Mouse (Mus musculus): ENCODE data around the gene Sfxn1. TPM values are rescaled to one million over a fixed set of nuclear protein-coding genes. Genes with fewer than 3 reads are reported as not detected.

Gene Sfxn1
- 10 to 100 TPM; 45.1 to 47.3 TPM for total RNA-seq (2021)
- long read RNA-seq, transcript Sfxn1-201 (11 exons, 2,783 nt): major isoform, 74 of 114 reads
- long read RNA-seq, partial matches to known transcripts: 9 of 114 reads
- long read RNA-seq, other reads (novel, unspliced or antisense): 31 of 114 reads

GRCm38 (mm10) chr13:54071606-54072331, at the start of gene Sfxn1:
Sfxn1 (plus strand) TSS chr13:54071869.
- DNase-seq (ENCODE audit: low spot score in 2 of 2): peak; percentile 74 to 82

- peak; percentile 17 to 60 for DNase-seq (ENCODE audit: low spot score in 2 of 2)
Observed at GRCm38 (mm10) chr13:54023311-54023710, 48.4 kb upstream of the Sfxn1 start.

DNA sequence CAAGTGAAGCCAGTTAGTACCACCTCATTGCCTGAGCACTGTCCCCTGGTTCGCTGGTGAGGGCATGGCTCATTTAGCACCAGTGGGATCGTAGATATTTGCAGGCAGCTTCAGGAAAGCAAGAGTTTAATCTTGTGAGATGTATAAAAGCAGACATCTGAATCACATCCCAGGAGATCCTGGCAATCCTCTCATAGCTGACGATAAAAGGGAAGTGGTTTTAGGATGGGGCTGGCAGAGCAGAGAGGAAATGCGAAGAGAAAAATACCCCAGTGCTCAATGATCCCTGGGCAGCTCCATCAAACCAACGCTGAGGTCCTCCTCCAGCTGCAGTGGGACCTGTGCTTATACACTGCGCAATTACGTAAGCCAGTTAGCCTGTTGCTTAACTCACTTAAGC, 44.6 kb upstream of the Sfxn1 start:
- DNase-seq (ENCODE audit: low spot score in 2 of 2): no peak

GRCm38 (mm10) chr13:54033653-54034052, 38.0 kb upstream of the Sfxn1 start:
- no peak for DNase-seq (ENCODE audit: low spot score in 2 of 2)

- no peak for DNase-seq (ENCODE audit: low spot score in 2 of 2)
Observed at GRCm38 (mm10) chr13:54035541-54035940, 36.1 kb upstream of the Sfxn1 start.

DNA sequence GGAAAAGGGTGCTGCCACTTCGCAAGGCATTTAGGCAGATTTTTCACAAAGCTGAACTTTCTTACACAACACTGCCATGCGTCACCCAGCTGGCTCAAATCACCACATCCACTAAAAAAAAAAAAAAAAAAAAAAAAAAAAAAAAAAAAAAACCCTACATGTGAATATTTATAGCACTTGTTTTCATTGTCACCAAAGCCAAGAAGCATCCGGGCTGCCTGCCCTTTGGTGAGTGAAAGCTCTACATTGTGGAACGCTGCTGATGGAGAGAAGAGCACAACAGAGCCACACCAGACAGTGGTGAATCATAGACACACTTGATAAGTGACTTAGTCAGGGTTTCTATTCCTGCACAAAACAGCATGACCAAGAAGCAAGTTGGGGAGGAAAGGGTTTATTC, 33.7 kb upstream of the Sfxn1 start:
- peak; percentile 11 to 50 for DNase-seq (ENCODE audit: low spot score in 2 of 2)

DNA sequence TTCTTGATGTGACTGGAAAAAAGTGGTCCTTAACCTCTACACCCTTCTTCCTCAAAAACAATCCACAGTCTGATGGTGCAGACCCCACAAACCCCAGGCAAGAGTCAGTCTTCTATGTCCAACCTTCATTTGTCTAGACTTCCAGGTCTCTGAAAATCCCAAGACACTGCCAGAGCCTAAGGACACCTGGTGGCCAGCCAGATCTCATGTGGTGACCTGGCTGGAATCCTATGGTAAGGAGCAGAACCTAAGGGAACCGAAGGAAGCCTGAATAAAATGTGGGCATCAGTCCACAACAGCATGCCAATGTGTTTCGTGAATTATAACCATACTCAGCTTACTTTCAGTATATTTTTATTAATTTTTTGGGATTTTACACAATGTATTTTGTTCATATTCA, 31.4 kb upstream of the Sfxn1 start:
- DNase-seq (ENCODE audit: low spot score in 2 of 2): no peak

DNA sequence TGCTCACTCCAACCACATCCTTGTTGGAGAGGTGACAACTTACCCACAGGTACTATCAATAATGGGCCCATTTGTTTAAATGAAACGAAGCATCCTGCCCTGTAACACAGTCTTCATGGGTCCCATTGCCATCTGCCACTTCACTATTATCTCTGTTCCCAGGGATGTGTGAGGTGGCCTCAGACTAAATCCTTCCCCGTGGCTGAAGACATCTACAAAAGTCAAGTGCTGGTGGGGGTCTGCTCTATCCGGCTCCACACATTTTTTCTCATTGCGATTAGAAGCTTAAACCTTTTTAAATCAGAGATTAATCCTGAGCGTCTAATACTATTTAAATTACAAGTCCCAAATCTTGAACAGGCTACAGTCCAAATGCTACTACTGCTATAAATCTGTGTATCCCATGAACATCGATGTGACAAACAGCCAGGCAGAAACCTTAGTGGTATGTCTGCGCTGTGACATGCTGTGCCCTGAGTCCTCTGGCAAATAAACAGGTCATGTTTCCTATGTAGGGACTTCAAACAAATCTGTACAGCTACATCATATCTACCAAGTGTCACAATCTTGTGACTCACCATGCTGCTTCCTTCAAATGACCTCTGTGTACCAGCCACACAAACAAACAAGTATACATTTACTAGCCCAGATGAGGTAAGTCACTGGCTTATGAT, 22.9 kb upstream of the Sfxn1 start:
- no peak for DNase-seq (ENCODE audit: low spot score in 2 of 2)

DNA sequence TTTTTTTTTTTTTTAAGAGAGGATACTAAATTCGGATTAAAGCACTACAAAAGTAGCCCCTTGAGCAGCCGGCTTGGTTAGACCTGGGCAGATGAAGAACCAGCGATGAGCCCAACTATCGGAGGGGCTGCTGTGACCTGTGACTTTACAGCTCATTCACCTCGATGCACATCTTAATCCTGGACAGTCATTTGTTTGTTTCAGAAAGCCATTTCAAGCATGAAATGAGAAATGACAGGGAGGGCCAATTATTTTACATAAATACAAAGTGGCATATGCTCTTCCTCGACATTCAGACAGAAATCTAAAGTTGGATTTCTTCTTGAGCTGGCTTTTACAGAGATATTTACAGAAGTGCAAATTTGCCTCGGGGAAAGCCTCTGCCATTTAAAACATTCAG, 20.0 kb upstream of the Sfxn1 start:
- no peak for DNase-seq (ENCODE audit: low spot score in 2 of 2)

DNA sequence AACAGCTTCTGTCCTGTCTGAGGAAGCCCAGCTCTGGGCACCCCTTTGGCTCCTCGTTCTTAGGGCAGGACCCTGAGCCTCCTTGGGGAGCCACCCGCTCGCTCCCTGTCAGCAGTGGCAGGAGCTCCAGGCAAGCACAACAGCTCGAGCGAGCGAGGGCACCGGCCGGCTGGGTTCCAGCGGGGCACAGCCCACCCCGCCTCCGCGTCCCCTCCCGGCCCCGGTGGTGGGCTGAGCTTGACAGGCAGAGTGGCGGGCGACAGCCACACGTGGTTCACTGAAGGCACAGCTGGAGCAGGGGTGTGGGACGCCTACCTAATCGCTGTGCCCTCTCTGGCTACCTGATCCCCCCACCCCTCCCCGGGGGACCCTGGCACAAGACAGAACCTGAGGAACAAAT, 16.7 kb upstream of the Sfxn1 start:
- DNase-seq (ENCODE audit: low spot score in 2 of 2): no peak

DNA sequence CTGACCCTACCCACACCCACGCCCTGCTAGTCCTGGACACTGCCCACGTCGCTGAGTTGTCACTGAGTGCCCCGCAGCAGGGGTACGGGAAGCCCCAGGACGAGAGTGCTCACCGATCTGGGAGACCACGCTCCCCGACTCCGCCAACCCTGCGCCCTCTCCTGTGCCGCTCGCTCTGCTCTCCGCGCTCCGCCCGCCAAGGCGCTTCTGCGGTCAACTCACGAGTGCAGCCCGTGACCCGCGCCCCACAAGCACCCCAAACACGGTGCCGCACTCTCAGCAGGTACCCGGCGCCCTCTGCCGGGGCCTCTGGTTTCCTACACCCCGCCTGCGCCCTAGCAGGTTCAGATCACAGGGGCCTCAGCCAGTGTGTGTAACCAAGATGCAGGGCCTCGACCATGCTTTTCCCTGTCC, 16.2 kb upstream of the Sfxn1 start, which contains the start of gene Drd1:
Gene Drd1 (minus strand): TSS at position 258 of the 414 bp plus-strand sequence.
- DNase-seq (ENCODE audit: low spot score in 2 of 2): peak; percentile 67 to 91

DNA sequence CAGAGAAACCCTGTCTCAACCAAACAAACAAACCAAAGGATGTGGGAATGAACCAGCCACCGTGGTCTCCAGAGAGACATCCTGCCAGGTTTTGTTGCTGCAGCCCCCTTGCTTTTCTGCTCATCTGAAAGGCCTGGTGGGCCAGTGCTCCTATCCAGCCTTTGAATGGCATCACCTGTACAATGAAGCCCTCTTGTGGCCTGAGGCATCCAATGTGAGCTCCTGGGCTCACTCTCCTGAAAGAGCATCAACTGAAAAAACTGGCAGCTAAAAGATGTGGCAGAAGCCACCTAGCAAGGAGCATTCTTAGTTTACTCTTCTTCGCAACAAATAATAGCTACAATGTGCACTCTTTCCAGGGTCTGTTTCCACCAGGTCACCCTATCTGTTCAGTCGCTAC, 9.6 kb upstream of the Sfxn1 start:
- no peak for DNase-seq (ENCODE audit: low spot score in 2 of 2)

- DNase-seq (ENCODE audit: low spot score in 2 of 2): peak in 1 of 2 experiments; percentile 80
Observed at GRCm38 (mm10) chr13:54063292-54063691, 8.4 kb upstream of the Sfxn1 start.

GRCm38 (mm10) chr13:54066081-54066746, 5.5 kb upstream of the Sfxn1 start:
- DNase-seq (ENCODE audit: low spot score in 2 of 2): no peak

DNA sequence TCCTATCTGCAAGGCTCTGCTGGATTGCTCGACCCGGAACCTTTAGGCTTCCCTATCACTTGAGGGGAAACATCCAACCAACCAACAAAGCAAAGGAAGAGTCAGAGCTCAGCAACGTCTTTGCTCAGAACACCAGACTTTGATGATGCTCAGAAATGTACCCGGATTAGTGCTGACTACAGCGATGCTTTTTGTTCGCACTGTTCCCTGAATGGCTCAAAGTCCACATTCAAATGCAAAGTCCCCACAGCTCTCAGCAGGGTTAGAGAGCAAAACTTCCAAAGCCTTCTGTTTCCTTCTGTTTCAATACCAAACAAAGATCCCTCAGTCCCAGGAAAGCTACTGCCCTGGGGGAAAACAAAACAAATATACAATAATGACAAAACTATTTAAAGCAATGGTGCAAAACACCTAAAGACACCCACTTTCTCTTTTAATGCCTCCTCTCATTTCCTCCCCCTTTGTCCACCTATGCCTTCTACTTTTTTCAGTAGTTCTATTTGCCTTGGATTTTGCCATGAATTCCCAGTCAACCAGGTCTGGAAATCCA, 4.0 kb upstream of the Sfxn1 start:
- no peak for DNase-seq (ENCODE audit: low spot score in 2 of 2)

GRCm38 (mm10) chr13:54071011-54071410, 658 bp upstream of the Sfxn1 start:
- no peak for DNase-seq (ENCODE audit: low spot score in 2 of 2)

DNA sequence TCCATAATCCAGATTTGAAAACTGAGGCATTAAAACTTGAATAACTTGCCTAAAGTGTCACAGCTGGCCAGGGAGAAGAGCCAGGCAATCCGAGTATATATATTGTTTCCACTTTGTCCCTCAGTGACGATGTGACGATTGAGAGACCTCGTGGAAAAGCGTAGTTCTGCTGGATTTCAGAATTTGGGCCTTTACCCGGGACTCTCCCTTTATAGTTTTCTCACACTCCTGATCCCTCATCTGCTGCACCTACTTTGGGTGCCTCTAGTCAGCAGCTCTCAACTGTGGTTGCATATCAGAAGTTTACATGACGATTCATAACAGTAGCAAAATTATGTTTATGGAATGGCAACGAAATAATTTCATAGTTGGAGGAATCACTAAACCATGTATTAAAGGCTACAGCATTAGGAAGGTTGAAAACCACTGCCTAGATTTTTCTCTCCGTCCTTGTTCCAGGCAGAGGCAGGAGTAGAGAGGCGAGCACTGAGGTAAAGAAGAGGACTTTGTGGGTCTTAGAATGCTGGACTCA, 923 bp downstream of the Sfxn1 start:
- no peak for DNase-seq (ENCODE audit: low spot score in 2 of 2)

DNA sequence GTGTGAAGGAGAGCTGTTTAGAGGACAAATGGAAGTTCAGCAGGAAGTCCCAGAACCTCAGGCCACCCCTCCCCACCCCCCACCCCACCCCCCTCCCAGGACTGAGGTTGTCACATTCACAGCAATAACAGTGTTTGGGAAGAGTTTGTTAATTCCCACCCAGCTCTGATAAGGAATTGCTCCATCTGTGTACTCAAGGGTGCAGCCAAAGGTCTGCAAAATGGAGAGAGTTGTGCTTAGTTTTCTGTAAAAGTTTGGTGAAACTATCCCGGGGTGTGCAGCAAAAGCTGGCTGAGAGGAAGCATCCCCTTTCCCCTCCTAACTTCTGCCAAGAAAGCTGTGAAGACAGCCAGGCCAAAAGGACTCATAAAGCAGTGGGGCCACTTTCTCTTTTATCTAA, 1.4 kb downstream of the Sfxn1 start:
- DNase-seq (ENCODE audit: low spot score in 2 of 2): no peak

DNA sequence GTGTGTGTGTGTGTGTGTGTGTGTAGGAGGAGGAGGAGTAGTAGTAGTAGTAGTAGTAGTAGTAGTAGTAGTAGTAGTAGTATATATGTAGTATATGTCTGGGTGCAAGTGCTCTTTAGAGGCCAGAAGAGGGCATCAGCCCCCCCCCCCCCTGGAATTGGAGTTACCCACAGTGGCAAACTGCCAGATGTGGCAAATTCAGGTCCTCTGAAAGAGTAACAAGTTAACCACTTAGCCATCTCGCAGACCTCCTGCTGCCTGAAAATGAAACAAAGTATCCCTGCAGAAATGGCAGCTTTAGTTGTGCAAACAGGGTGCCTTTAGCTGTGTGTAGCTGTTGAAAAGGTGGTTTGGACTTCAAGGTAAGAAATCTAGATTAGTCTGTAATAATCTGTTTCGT, 1.8 kb downstream of the Sfxn1 start:
- DNase-seq (ENCODE audit: low spot score in 2 of 2): no peak

DNA sequence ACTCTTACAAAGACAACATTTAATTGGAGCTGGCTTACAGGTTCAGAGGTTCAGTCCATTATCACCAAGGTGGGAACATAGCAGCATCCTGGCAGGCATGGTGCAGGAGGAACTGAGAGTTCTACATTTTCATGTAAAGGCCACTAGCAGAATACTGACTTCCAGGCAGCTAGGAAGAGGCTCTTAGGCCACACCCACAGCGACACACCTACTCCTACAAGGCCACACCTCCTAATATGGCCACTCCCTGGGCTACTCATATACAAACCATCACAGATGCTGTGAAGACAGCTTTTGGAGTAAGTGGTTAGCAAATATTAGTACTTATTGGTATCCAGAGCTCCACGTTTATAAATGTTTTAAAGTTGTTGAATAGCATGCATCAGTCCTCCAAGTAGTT, 3.7 kb downstream of the Sfxn1 start:
- no peak for DNase-seq (ENCODE audit: low spot score in 2 of 2)

DNA sequence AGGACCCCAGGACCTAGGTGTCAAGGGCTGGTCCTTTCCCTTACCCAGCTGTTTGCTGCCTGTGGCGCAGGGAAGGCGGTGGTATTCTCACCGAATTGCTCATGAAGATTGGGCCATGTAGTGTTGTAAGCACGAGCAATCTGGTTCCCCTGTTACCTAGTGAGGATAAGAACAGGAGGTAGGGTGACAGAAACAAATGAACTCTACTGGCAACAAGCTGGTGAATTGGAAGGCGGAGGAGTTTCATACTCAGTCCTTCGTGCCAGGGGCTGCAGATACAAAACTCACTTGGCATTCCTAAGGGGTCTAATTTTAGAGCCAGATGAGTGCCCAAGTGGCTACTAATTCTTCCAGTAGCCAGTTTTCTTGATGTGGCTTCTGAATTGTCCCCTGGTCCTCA, 4.4 kb downstream of the Sfxn1 start:
- no peak for DNase-seq (ENCODE audit: low spot score in 2 of 2)
